Mouse (Mus musculus): ENCODE measurements around the gene Lyrm7.

- TF ChIP-seq POLR2A (IDR thresholded peaks at IDR 0.05; ENCODE audit: control insufficient read depth, low read depth, low read length) (no peak), CTCF (IDR thresholded peaks at IDR 0.05; ENCODE audit: control insufficient read depth, insufficient read depth, insufficient replicate concordance, low read depth, low read length) (no peak)
Observed at GRCm38 (mm10) chr11:54807669-54808068, 53.0 kb downstream of the Lyrm7 start.

All from testis, adult 2 months (tissue).